Mouse (Mus musculus) cerebellum, postnatal 25 days (tissue): ENCODE data around the gene Cpne5.
"Not testable (repeated sequence)": the region's sequence is repeated elsewhere in the genome, so short reads cannot be mapped to it uniquely, and the experiment has no call there.

ENCODE experiments used
- DNase-seq, 2 experiments: peaks; one replicate each; pipeline ENCODE4 v3.0.0; 2021; ENCODE audit warnings: mixed read lengths in 2 of 2

Gene Cpne5

GRCm38 (mm10) chr17:29123578-29124174, 114.3 kb downstream of the Cpne5 start:
- no peak for DNase-seq

- no peak for DNase-seq
Measured at GRCm38 (mm10) chr17:29122817-29123216, 115.2 kb downstream of the Cpne5 start.

- DNase-seq = peak in 1 of 2 experiments; percentile 37
Measured at GRCm38 (mm10) chr17:29120666-29121065, 117.3 kb downstream of the Cpne5 start.

- DNase-seq = no peak
Measured at GRCm38 (mm10) chr17:29118057-29118456, 119.9 kb downstream of the Cpne5 start.

GRCm38 (mm10) chr17:29117006-29117648, 120.8 kb downstream of the Cpne5 start:
- no peak for DNase-seq

- no peak for DNase-seq
Measured at GRCm38 (mm10) chr17:29116023-29116422, 121.9 kb downstream of the Cpne5 start.

GRCm38 (mm10) chr17:29113591-29114352, 124.2 kb downstream of the Cpne5 start, which contains the start of gene Rab44:
TSS of gene Rab44 (plus strand) at chr17:29114145.
- DNase-seq = no peak

GRCm38 (mm10) chr17:29111332-29111731, 126.6 kb downstream of the Cpne5 start:
- DNase-seq = no peak

- DNase-seq = not testable (repeated sequence)
Measured at GRCm38 (mm10) chr17:29110356-29110755, 127.6 kb downstream of the Cpne5 start.
